Mouse (Mus musculus) thymus, adult 2 months (tissue): ENCODE results near the gene Olfr651. TPM values are rescaled to one million over a fixed set of nuclear protein-coding genes. Genes with fewer than 3 reads are reported as not detected.
A peak's percentile ranks its signal among the peaks of the same experiment; 100 is the strongest.
"Not testable (repeated sequence)": the region's sequence is repeated elsewhere in the genome, so short reads cannot be mapped to it uniquely, and the experiment has no call there.

ENCODE experiments used
- DNase-seq: peaks from one replicate; pipeline ENCODE4 v3.0.0; 2021
- H3K27ac ChIP-seq: fragments of 200-500 bp; 2 replicates; pipeline ENCODE4 v1.5.1; 2012; ENCODE audit warnings: low read length, control low read depth; ENCODE audit not compliant: control insufficient read depth, insufficient read depth
- H3K27me3 ChIP-seq: fragments of 200-500 bp; 2 replicates; pipeline ENCODE4 v1.6.1; 2012; ENCODE audit warnings: mild to moderate bottlenecking, low read length, moderate library complexity, mixed read lengths; ENCODE audit not compliant: control insufficient read depth, insufficient read depth
- H3K36me3 ChIP-seq: fragments of 200-500 bp; 2 replicates; pipeline ENCODE4 v1.6.1; 2012; ENCODE audit warnings: mild to moderate bottlenecking, low read length, moderate library complexity; ENCODE audit not compliant: control insufficient read depth, insufficient read depth
- H3K4me1 ChIP-seq: fragments of 200-500 bp; replicated peaks from 2 replicates; pipeline ENCODE4 v1.6.1; 2012; ENCODE audit warnings: low read length; ENCODE audit not compliant: control insufficient read depth, insufficient read depth
- H3K4me3 ChIP-seq: fragments of 200-500 bp; 2 replicates; pipeline ENCODE4 v1.5.1; 2012; ENCODE audit warnings: mild to moderate bottlenecking, low read length, control low read depth, moderate library complexity; ENCODE audit not compliant: control insufficient read depth, insufficient read depth
- CTCF ChIP-seq: fragments of 200-500 bp; IDR thresholded peaks from 2 replicates; pipeline ENCODE4 v1.5.1; 2012; ENCODE audit warnings: mild to moderate bottlenecking, control low read depth, low read length, moderate library complexity, borderline replicate concordance; ENCODE audit not compliant: control insufficient read depth, poor library complexity, insufficient read depth; ENCODE audit errors: extremely low read depth
- POLR2A ChIP-seq: fragments of 200-500 bp; IDR thresholded peaks from 2 replicates; pipeline ENCODE4 v1.6.1; 2012; ENCODE audit warnings: mild to moderate bottlenecking, low read length, control low read depth, moderate library complexity; ENCODE audit not compliant: control insufficient read depth, poor library complexity, insufficient read depth; ENCODE audit errors: extremely low read depth
- WGBS: fragments of 180-500 bp; shearing (Covaris S2); methylation state at CpG from one replicate; pipeline ENCODE4 v1.1.7; 2018; 5-methylcytosine and 5-hydroxymethylcytosine counted together
- polyA plus RNA-seq: library from polyadenylated mRNA; depleted of rRNA; stranded (reverse); fragments of >200 nt; gene quantifications from 2 replicates; pipeline ENCODE4 v1.2.3, GENCODE M21; 2012; rRNA removed

The Olfr651 gene
- not detected in 2 replicates for polyA plus RNA-seq

DNA sequence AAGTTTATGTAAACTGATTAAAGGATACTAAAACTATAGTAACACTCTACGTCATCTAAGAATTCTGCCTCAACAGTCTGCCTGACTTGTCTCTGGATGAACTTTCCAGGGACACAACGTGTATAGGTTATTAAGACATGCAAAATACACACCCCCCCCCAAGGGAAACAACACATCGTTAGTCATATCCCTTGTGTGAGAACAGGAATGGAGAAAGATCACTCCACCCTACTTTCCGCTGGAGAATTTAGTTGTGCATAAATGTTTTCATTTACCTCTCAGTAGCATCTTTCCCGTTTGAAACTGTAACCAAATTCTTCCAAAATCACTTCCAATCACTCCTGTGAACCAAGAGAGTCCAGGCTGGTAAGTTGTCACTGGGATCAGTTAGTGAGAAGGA, at the start of gene Olfr651:
TSS of gene Olfr651 (plus strand) at position 301 of the 400 bp plus-strand sequence.
- H3K4me1 ChIP-seq, result no peaks in the 10 kb centered on the region
- no peak within 1 kb of the TSS for H3K27ac ChIP-seq
- no peak within 1 kb of the TSS for H3K4me3 ChIP-seq
- no peaks in the 10 kb centered on the region for H3K27me3 ChIP-seq
- no peaks in the 10 kb centered on the region for H3K36me3 ChIP-seq
- DNase-seq, result no peak
- WGBS, result 87% methylated on average over 5 of the region's 5 CpGs
- TF ChIP-seq POLR2A, result no peak

DNA sequence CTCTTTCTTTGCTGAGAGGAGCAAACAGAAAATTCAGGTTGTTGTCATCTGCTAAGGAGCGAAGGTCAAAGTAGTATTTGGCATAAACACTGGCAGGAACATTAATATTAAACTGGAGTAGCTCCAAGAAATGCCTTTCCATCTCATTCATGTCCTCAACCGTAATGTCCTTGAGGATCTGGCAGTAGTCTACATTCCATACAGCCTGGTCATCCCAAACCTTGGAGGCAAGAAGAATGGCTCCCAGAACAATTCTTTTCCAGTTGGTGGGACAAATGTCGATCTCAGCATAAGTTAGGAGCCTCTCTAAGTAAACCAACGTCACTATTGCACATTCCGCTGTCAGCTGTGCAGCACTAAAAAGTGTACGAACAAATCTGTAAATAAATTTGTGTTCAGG, 48.7 kb upstream of the Olfr651 start:
- not testable (repeated sequence) for H3K4me1 ChIP-seq, H3K4me3 ChIP-seq, DNase-seq, H3K27ac ChIP-seq, H3K36me3 ChIP-seq, H3K27me3 ChIP-seq
- 93% methylated on average over 6 of the region's 6 CpGs for WGBS

GRCm38 (mm10) chr7:104501589-104502371, 48.2 kb upstream of the Olfr651 start:
- H3K36me3 ChIP-seq, result no peaks in the 10 kb centered on the region
- H3K4me3 ChIP-seq, result no peak overlapping the region
- H3K4me1 ChIP-seq, result no peaks in the 10 kb centered on the region
- H3K27me3 ChIP-seq, result no peaks in the 10 kb centered on the region
- no peak for DNase-seq
- WGBS, result 48% methylated on average over 58 of the region's 59 CpGs
- H3K27ac ChIP-seq, result no peak overlapping the region
- TF ChIP-seq CTCF, result no peak
- TF ChIP-seq POLR2A, result no peak

- H3K27me3 ChIP-seq, H3K4me1 ChIP-seq, H3K4me3 ChIP-seq, DNase-seq, H3K36me3 ChIP-seq: not testable (repeated sequence)
- peak within 1 kb of the TSS; percentile 39; the same call in 1 of the 2 replicates for H3K27ac ChIP-seq
These were observed 42.4 kb upstream of the Olfr651 start, which contains the start of gene Trim30d for GRCm38 (mm10) chr7:104507421-104508065. Trim30d (minus strand) TSS chr7:104507849.

DNA sequence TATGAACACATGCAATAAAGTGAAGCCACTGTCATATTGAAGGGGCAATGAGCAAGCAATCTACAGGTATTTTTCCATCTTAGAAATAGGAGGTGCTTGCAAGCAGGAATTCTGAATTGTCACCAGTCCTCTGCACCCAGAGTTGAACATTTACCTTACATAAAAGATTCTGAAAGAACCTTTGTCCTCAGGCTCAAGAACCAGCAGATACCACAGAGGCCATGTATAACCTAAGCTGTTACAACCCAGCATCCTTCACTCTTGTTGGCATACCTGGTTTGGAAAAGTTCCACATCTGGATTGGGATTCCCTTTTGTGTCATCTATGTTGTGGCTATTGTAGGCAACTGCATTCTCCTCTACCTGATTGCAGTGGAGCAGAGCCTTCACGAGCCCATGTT, 2.8 kb downstream of the Olfr651 start:
- Histone ChIP-seq H3K4me1 (no peaks in the 10 kb centered on the region), H3K27me3 (no peaks in the 10 kb centered on the region), H3K4me3 (no peak overlapping the region), H3K36me3 (no peaks in the 10 kb centered on the region), H3K27ac (no peak overlapping the region)
- TF ChIP-seq CTCF (no peak), POLR2A (no peak)
- DNase-seq, result no peak
- 60% methylated on average over 1 of the region's 1 CpGs for WGBS

GRCm38 (mm10) chr7:104560601-104561000, 10.7 kb downstream of the Olfr651 start, which contains the start of gene Olfr652:
Olfr652 (plus strand) TSS chr7:104560901.
- Histone ChIP-seq H3K36me3 (no peaks in the 10 kb centered on the region), H3K27ac (no peak within 1 kb of the TSS), H3K4me1 (no peaks in the 10 kb centered on the region), H3K4me3 (no peak within 1 kb of the TSS), H3K27me3 (no peaks in the 10 kb centered on the region)
- DNase-seq, result no peak
- TF ChIP-seq POLR2A, result no peak
- no peak for TF ChIP-seq CTCF

DNA sequence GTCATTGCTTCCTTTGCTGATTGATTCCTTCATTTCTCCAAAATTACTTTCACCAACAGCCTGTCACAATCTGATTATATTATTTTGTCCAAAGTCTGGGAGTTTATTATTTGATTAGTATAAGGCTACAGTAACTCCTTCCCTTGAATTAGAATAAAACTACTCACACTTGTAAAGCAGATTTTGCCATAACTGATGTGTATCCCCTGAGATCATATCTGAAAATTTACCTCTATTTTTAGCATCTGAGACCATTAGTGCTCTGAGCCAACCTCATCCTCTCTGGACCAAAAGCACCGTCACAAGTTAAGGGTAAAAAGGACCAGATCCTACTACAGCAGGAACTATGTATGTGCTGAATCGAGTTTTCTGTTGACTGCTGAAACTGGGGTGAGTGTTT, 27.1 kb downstream of the Olfr651 start, which contains the start of gene Olfr653:
TSS of gene Olfr653 (plus strand) at position 301 of the 400 bp plus-strand sequence.
- H3K4me3 ChIP-seq, result no peak within 1 kb of the TSS
- no peaks in the 10 kb centered on the region for H3K27me3 ChIP-seq
- no peak within 1 kb of the TSS for H3K27ac ChIP-seq
- no peaks in the 10 kb centered on the region for H3K36me3 ChIP-seq
- no peak for DNase-seq
- no peaks in the 10 kb centered on the region for H3K4me1 ChIP-seq
- TF ChIP-seq CTCF (no peak), POLR2A (no peak)
- 64% methylated on average over 2 of the region's 2 CpGs for WGBS
